Mouse (Mus musculus): ENCODE measurements around the gene Kcnh6.

Kcnh6 gene

GRCm38 (mm10) chr11:106036548-106037417 lies 28.9 kb downstream of the Kcnh6 start, which contains the start of gene Dcaf7:
Dcaf7 (plus strand) TSS chr11:106036872.
- ChIA-PET CTCF (interaction anchor here (0.5 to 2.1 kb wide), 12 partner anchors 9 to 157 kb away, joined by 3 to 46 read pairs (median 4); partner anchors contain the start of gene Map3k3 (in 1 of the 4)), POLR2A (interaction anchor here (0.6 to 2.9 kb wide), 48 partner anchors 9 to 911 kb away, joined by 3 to 34 read pairs (median 5); partner anchors contain the start of genes Map3k3 (in 3 of the 4), Ccdc47 (in 2 of the 4), Cyb561 (in 2 of the 4) and Ddx42 (in 2 of the 4))

DNA sequence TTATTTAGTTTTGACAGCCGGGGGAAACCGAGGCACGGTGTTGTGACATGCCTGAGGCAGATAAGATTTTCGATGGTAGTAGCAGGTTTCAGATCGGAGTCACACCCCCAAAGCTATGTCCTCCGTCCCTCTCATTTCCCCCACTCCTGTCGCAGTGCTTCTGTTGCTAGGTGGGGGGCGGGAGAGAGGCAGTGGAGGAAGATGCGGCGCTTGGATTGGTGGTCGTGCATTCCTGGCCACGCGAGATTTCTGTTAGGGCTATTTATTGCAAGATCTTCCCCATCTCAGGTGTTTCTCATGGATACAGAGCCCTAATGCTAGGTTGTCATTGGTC lies 29.5 kb downstream of the Kcnh6 start:
- CTCF ChIA-PET: interaction anchor here in 3 of 4 experiments (0.6 to 2.1 kb wide), 7 partner anchors 10 to 110 kb away, joined by 3 to 46 read pairs (median 4); partner anchors contain the start of gene Map3k3 (in 1 of the 3)

GRCm38 (mm10) chr11:106044349-106044748 lies 36.4 kb downstream of the Kcnh6 start:
- ChIA-PET CTCF (interaction anchor here in 1 of 4 experiments (0.9 kb wide), 1 partner anchor 18 kb away, joined by 3 read pairs; no protein-coding TSS in a partner anchor), POLR2A (interaction anchor here in 1 of 4 experiments (0.6 kb wide), 1 partner anchor 742 kb away, joined by 3 read pairs; no protein-coding TSS in a partner anchor)

More for the DNA sequence above, 29.5 kb downstream of the Kcnh6 start:
- POLR2A ChIA-PET: interaction anchor here in 3 of 4 experiments (0.8 to 2.9 kb wide), 25 partner anchors 10 to 911 kb away, joined by 3 to 34 read pairs (median 6); partner anchors contain the start of genes Ccdc47 (in 2 of the 3), Ddx42 (in 2 of the 3), Map3k3 (in 2 of the 3) and Mettl2 (in 1 of the 3)

- ChIA-PET CTCF (no interaction called here), POLR2A (interaction anchor here in 2 of 4 experiments (1.6 to 4.3 kb wide), 2 partner anchors 8 to 12 kb away, joined by 9 to 16 read pairs; partner anchors contain the start of gene Dcaf7 (in 1 of the 2))
These were observed 37.3 kb downstream of the Kcnh6 start for GRCm38 (mm10) chr11:106045256-106045655.

- CTCF ChIA-PET: interaction anchor here in 1 of 4 experiments (0.6 kb wide), 1 partner anchor 568 kb away, joined by 3 read pairs; no protein-coding TSS in a partner anchor
- POLR2A ChIA-PET: interaction anchor here in 3 of 4 experiments (0.6 to 4.3 kb wide), 5 partner anchors 9 to 148 kb away, joined by 3 to 16 read pairs (median 6); partner anchors contain the start of genes Dcaf7 (in 3 of the 3) and Map3k3 (in 1 of the 3)
These were observed 37.9 kb downstream of the Kcnh6 start for GRCm38 (mm10) chr11:106045780-106046179.

DNA sequence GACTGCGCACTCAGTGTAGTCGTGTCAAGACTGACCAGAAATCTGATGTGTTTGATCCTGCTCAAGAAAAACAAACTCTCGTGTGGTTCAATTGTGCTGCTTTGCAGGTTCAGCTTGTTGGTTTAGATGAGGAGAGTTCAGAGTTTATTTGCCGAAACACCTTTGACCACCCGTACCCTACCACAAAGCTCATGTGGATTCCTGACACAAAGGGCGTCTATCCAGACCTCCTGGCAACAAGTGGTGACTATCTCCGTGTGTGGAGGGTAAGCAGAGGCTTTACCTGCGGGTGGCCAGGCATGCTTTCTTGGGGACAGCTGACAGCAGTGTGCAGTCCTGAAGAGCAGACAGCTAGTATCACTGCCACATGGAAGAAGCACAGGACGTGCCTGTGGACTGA lies 38.7 kb downstream of the Kcnh6 start:
- CTCF ChIA-PET: interaction anchor here in 2 of 4 experiments (0.6 to 1.0 kb wide), 2 partner anchors 37 to 568 kb away, joined by 3 read pairs; partner anchors contain the start of gene Map3k3 (in 1 of the 2)
- POLR2A ChIA-PET: interaction anchor here (0.5 to 4.3 kb wide), 9 partner anchors 10 to 147 kb away, joined by 3 to 16 read pairs (median 5); partner anchors contain the start of genes Dcaf7 (in 3 of the 4) and Map3k3 (in 2 of the 4)

DNA sequence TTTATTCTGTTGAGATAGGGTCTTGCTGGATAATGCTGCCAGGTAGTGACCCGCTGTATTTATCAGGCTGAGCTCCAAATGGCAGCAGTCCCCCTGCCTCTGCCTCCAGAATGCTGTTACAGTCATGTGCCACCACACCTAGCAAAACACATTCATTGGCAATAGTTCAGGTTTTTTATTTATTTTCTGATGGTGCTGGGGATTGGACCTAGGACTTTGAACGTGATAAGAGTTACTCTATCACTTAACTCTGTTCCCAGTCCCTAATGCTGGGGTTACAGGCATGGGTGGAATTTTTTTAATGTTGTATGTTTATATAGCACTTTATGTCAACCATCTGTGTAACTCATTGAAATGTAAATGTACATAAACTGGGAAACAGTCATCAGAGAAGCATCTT lies 46.0 kb downstream of the Kcnh6 start:
- CTCF ChIA-PET: interaction anchor here in 1 of 4 experiments (0.6 kb wide), 1 partner anchor 89 kb away, joined by 9 read pairs; no protein-coding TSS in a partner anchor
- POLR2A ChIA-PET: no interaction called here

GRCm38 (mm10) chr11:106054600-106054999 lies 46.7 kb downstream of the Kcnh6 start:
- POLR2A ChIA-PET: no interaction called here
- CTCF ChIA-PET: interaction anchor here in 1 of 4 experiments (0.6 kb wide), 1 partner anchor 27 kb away, joined by 3 read pairs; no protein-coding TSS in a partner anchor

DNA sequence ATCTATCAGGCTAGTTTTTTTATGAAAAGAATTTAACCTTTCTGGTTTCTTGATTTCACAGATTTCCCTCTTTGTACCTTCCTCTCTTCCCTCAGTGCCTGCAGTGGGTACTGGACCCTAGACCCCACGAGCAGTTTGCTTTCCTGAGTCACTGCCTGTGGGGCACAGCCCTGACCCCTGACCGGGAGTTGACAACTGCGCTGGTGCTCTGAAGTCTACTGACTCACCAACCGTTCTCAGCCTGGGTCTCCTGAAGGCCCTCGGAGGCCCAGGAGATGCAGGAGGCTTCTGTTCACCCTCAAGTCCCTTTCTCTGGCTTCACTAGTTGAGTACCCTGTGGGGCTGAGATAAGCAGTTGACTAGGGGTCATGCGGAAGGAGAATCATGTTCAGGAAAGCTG lies 47.4 kb downstream of the Kcnh6 start:
- ChIA-PET POLR2A (interaction anchor here in 2 of 4 experiments (0.9 to 2.2 kb wide), 2 partner anchors 17 to 19 kb away, joined by 4 to 8 read pairs; partner anchors contain the start of gene Dcaf7 (in 1 of the 2)), CTCF (no interaction called here)

GRCm38 (mm10) chr11:106056819-106057491 lies 49.0 kb downstream of the Kcnh6 start:
- POLR2A ChIA-PET: interaction anchor here (0.5 to 2.2 kb wide), 5 partner anchors 11 to 467 kb away, joined by 3 to 9 read pairs (median 3); partner anchors contain the start of genes Dcaf7 (in 1 of the 4) and Map3k3 (in 1 of the 4)
- CTCF ChIA-PET: interaction anchor here in 3 of 4 experiments (0.6 to 1.2 kb wide), 3 partner anchors 27 to 813 kb away, joined by 3 to 8 read pairs (median 4); partner anchors contain the start of gene Map3k3 (in 1 of the 3)

DNA sequence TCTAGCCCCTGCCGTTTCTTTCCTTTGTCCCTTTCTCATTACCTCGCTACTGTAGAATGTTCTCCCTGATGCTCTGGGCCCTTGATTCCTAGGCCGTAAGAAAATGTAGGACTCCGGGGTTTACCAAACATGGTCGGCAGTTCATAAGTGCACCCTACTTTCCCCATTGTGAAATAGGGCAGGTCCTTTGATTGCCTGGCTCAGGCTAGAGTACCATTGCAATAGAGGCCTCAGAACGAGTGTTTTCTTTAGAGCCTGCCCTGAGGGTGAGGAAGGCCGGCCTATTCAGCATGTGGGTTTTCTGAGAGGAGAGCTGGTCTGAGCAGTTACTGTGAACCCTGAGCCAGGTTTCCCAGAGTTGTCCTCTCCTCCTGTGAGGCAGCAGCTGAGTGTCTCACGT lies 50.1 kb downstream of the Kcnh6 start:
- CTCF ChIA-PET: no interaction called here
- POLR2A ChIA-PET: interaction anchor here in 1 of 4 experiments (1.4 to 2.1 kb wide), 2 partner anchors 12 to 24 kb away, joined by 3 to 9 read pairs; no protein-coding TSS in a partner anchor

- POLR2A ChIA-PET: interaction anchor here in 1 of 4 experiments (1.5 kb wide), 1 partner anchor 22 kb away, joined by 3 read pairs; no protein-coding TSS in a partner anchor
These were observed 52.6 kb downstream of the Kcnh6 start for GRCm38 (mm10) chr11:106060549-106060948.

DNA sequence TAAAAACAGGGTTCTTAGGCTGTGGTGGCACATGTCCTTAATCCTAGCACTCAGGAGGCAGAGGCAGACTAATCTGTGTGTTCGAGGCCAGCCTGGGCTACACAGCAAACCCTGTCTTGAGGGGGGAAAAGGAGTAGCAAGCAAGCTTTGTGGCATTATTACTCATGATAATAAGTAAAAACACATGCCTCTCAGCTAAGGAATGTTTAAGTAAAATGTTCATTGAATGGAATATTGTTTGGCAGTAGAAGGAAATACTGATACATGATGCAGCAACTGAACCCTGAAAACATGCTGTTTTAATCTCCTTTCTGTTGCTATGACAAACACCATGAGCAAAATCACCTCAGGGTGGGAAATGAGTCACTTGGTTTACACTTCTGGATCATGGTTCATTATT lies 53.4 kb downstream of the Kcnh6 start:
- ChIA-PET POLR2A (interaction anchor here in 2 of 4 experiments (0.6 to 1.5 kb wide), 4 partner anchors 9 to 440 kb away, joined by 3 read pairs; no protein-coding TSS in a partner anchor), CTCF (no interaction called here)

More at GRCm38 (mm10) chr11:106060549-106060948, 52.6 kb downstream of the Kcnh6 start:
- CTCF ChIA-PET: no interaction called here

- ChIA-PET POLR2A (interaction anchor here in 2 of 4 experiments (0.6 to 2.6 kb wide), 7 partner anchors 22 to 298 kb away, joined by 3 to 12 read pairs (median 4); partner anchors contain the start of genes Dcaf7 (in 1 of the 2) and Map3k3 (in 1 of the 2)), CTCF (interaction anchor here in 1 of 4 experiments (0.6 kb wide), 1 partner anchor 27 kb away, joined by 12 read pairs; no protein-coding TSS in a partner anchor)
These were observed 55.8 kb downstream of the Kcnh6 start for GRCm38 (mm10) chr11:106063756-106064155.

- ChIA-PET POLR2A (interaction anchor here (0.6 to 2.6 kb wide), 10 partner anchors 16 to 128 kb away, joined by 3 to 16 read pairs (median 4); partner anchors contain the start of genes Map3k3 (in 3 of the 4) and Dcaf7 (in 1 of the 4)), CTCF (interaction anchor here in 1 of 4 experiments (0.8 kb wide), 1 partner anchor 19 kb away, joined by 4 read pairs; the partner anchor contains the start of gene Map3k3)
These were observed 57.4 kb downstream of the Kcnh6 start for GRCm38 (mm10) chr11:106065073-106065922.

GRCm38 (mm10) chr11:106065923-106066571 lies 58.1 kb downstream of the Kcnh6 start, which contains the start of gene Taco1:
Taco1 (plus strand) TSS chr11:106066061.
- ChIA-PET POLR2A (interaction anchor here (0.5 to 2.4 kb wide), 11 partner anchors 9 to 885 kb away, joined by 3 to 16 read pairs (median 3); partner anchors contain the start of genes Map3k3 (in 2 of the 4) and Dcaf7 (in 1 of the 4)), CTCF (interaction anchor here in 2 of 4 experiments (0.8 to 1.2 kb wide), 2 partner anchors 18 to 139 kb away, joined by 4 read pairs; partner anchors contain the start of gene Map3k3 (in 1 of the 2))

Data from embryonic stem cell, embryonic (primary cell).